Mouse (Mus musculus) midbrain, embryonic 12.5 days (tissue): ENCODE measurements around the gene Xrcc1. TPM values are rescaled to one million over a fixed set of nuclear protein-coding genes. Genes with fewer than 3 reads are reported as not detected.

Experiments used
- ATAC-seq: fragments of 200-750 bp; cut with Nextera tagmentation; 2 replicates; pipeline ENCODE4 v1.8.0; 2017; ENCODE audit warnings: low read depth, moderate TSS enrichment, moderate library complexity; ENCODE audit not compliant: low FRiP score
- H3K27ac ChIP-seq: fragments of 300-500 bp; sonication (generic); replicated peaks from 2 replicates; pipeline ENCODE4 v1.5.1; 2016; ENCODE audit warnings: mild to moderate bottlenecking
- H3K27me3 ChIP-seq: fragments of 300-500 bp; sonication (generic); 2 replicates; pipeline ENCODE4 v1.6.1; 2016; ENCODE audit warnings: mild to moderate bottlenecking
- H3K36me3 ChIP-seq: fragments of 300-500 bp; sonication (generic); 2 replicates; pipeline ENCODE4 v1.6.1; 2016
- H3K4me1 ChIP-seq: fragments of 300-500 bp; sonication (generic); 2 replicates; pipeline ENCODE4 v1.6.1; 2016
- H3K4me2 ChIP-seq: fragments of 300-500 bp; sonication (generic); replicated peaks from 2 replicates; pipeline ENCODE4 v1.6.1; 2016; ENCODE audit warnings: mild to moderate bottlenecking, moderate library complexity
- H3K4me3 ChIP-seq: fragments of 300-500 bp; sonication (generic); 2 replicates; pipeline ENCODE4 v1.5.1; 2016; ENCODE audit warnings: mild to moderate bottlenecking
- H3K9ac ChIP-seq: fragments of 300-500 bp; sonication (generic); replicated peaks from 2 replicates; pipeline ENCODE4 v1.6.1; 2016; ENCODE audit warnings: mild to moderate bottlenecking, moderate library complexity
- H3K9me3 ChIP-seq: fragments of 300-500 bp; sonication (generic); 2 replicates; pipeline ENCODE4 v1.6.1; 2016; ENCODE audit warnings: mild to moderate bottlenecking
- WGBS: fragments of 180-500 bp; shearing (Covaris S2); methylation state at CpG from one replicate; pipeline ENCODE4 v1.1.7; 2016; 5-methylcytosine and 5-hydroxymethylcytosine counted together
- polyA plus RNA-seq: library from polyadenylated mRNA; unstranded; fragments of >200 nt; fragmentation: Nextera tagmentation; extraction: Ambion mirVana; gene quantifications from 2 replicates; pipeline ENCODE4 v1.2.1, GENCODE M21; 2016

The Xrcc1 gene
- polyA plus RNA-seq, 1 experiment from 2014 or later: 101 TPM

DNA sequence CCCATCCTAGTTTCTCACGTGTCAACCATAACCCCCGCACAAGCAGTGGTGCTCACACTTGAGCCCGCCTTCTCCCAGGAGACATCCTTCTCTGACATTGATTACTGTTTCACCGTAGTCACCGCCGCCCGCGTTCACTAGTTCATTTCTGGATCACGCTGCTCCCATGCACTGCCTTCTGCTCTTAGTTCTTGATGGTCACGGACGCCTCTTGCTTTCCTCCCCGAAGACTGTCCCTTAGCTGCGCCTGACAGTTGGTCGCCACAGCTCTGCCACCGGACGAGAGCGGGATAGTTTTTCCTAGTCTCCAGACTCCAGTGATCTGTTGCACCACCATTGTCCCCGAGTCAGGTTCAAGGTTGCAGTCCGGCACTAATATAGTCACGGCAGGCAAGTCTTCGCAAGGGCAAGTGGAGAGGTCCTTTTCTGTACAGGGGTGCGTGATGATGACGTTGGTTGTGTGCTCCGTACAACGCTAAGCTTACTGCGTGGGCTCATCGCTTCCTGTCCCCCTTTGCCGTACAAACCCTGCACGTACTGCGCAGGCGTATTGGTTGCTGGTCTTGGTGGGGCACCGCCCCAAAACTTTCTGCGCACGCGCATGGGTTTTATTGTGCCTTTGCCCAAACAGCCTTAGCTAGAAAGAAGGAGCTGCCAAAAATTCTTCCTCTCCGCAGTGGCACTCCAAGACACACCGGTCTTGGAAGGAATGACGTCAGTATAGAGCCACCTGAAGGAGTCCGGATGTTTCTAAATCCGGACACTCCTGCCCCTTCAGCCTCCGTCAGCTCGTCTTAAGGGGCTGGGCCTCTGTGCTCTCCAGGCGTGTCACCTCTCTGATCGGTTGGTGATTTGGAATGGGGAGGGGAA is 15.8 kb upstream of the Xrcc1 start, which contains the start of gene Irgq:
Gene Irgq, plus strand, starts transcription at position 628 of the 870 bp plus-strand sequence.
- H3K4me1 ChIP-seq: peaks cover 40% of the 10 kb centered on the region
- WGBS: under 1% methylated on average over 44 of the region's 44 CpGs
- H3K4me2 ChIP-seq: peak within 1 kb of the TSS; percentile 73
- ATAC-seq: peak; percentile 92
- H3K9me3 ChIP-seq: no peaks in the 10 kb centered on the region
- H3K9ac ChIP-seq: peak within 1 kb of the TSS; percentile 88
- peaks cover 23% of the 10 kb centered on the region for H3K36me3 ChIP-seq
- H3K4me3 ChIP-seq: peak within 1 kb of the TSS; percentile 67
- H3K27me3 ChIP-seq: peaks cover 25% of the 10 kb centered on the region
- H3K27ac ChIP-seq: peak within 1 kb of the TSS; percentile 82

GRCm38 (mm10) chr7:24531211-24531971 is 14.7 kb upstream of the Xrcc1 start:
- Histone ChIP-seq H3K4me3 (peak overlapping the region; percentile 67), H3K27me3 (peaks cover 25% of the 10 kb centered on the region), H3K27ac (peak overlapping the region; percentile 82), H3K4me1 (peaks cover 40% of the 10 kb centered on the region), H3K9ac (peak overlapping the region; percentile 88), H3K9me3 (no peaks in the 10 kb centered on the region), H3K4me2 (peak overlapping the region; percentile 73), H3K36me3 (peaks cover 33% of the 10 kb centered on the region)
- ATAC-seq: peak; percentile 67
- 1% methylated on average over 43 of the region's 43 CpGs for WGBS

DNA sequence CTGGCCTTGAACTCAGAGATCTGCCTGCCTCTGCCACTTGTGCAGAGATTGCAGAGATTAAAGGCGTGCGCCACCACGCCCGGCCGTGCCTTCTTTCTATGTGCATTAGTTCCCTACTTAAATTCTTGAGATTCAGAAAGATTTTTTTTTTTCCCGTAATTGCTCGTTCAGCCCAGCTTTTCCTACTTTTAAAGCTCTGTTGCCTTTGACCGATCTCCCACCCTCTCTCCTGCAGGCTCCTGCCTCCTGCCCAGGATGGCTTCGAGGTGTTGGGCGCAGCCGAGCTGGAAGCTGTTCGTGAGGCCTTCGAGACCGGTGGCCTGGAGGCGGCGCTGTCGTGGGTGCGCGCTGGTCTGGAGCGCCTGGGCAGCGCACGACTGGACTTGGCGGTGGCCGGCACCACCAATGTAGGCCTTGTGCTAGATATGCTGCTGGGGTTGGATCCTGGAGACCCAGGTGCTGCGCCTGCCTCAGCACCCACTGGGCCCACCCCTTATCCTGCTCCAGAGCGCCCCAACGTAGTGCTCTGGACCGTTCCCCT is 13.0 kb upstream of the Xrcc1 start:
- no peak overlapping the region for H3K27ac ChIP-seq
- 53% methylated on average over 28 of the region's 28 CpGs for whole genome bisulfite sequencing
- peaks cover 25% of the 10 kb centered on the region for H3K27me3 ChIP-seq
- H3K4me2 ChIP-seq: peak overlapping the region; percentile 34; the same call in 1 of the 2 replicates
- peak overlapping the region; percentile 22; the same call in 1 of the 2 replicates for H3K4me3 ChIP-seq
- H3K9ac ChIP-seq: peak overlapping the region; percentile 39; the same call in 1 of the 2 replicates
- no peak for ATAC-seq
- H3K4me1 ChIP-seq: peaks cover 41% of the 10 kb centered on the region
- no peaks in the 10 kb centered on the region for H3K9me3 ChIP-seq
- peaks cover 37% of the 10 kb centered on the region for H3K36me3 ChIP-seq

GRCm38 (mm10) chr7:24533806-24534205 is 12.3 kb upstream of the Xrcc1 start:
- 16% methylated on average over 42 of the region's 42 CpGs for WGBS
- H3K4me3 ChIP-seq: peak overlapping the region; percentile 22
- H3K9me3 ChIP-seq: no peaks in the 10 kb centered on the region
- H3K9ac ChIP-seq: peak overlapping the region; percentile 39; the same call in 1 of the 2 replicates
- no peak overlapping the region for H3K27ac ChIP-seq
- H3K4me1 ChIP-seq: peaks cover 43% of the 10 kb centered on the region
- H3K4me2 ChIP-seq: peak overlapping the region; percentile 34
- no peak for ATAC-seq
- peaks cover 25% of the 10 kb centered on the region for H3K27me3 ChIP-seq
- peaks cover 37% of the 10 kb centered on the region for H3K36me3 ChIP-seq

DNA sequence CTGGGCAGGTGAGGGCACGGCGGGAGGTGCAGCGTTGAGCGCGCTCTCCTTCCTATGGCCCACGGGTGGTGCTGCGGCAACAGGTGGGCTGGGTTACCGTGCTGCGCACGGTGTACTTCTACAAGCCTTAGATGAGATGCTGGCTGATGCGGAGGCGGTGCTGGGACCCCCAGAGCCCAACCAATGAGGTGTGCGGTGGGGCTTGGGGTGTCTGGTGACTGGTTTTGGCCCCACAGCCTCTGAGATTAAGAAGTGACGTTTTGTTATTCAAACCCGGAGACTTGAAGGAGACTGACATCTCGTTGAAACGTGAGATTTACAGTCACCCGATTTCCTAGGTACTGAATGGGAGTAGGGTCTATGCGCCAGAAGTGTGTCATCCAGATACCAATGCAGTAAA is 11.8 kb upstream of the Xrcc1 start:
- Histone ChIP-seq H3K27ac (no peak overlapping the region), H3K4me2 (peak overlapping the region; percentile 34), H3K4me1 (peaks cover 41% of the 10 kb centered on the region), H3K9me3 (no peaks in the 10 kb centered on the region), H3K4me3 (peak overlapping the region; percentile 22), H3K27me3 (peaks cover 25% of the 10 kb centered on the region), H3K36me3 (peaks cover 37% of the 10 kb centered on the region), H3K9ac (0 out of 2 replicates have a peak overlapping the region, but pooled peaks have one; percentile 39)
- no peak for ATAC-seq
- 22% methylated on average over 19 of the region's 19 CpGs for WGBS

DNA sequence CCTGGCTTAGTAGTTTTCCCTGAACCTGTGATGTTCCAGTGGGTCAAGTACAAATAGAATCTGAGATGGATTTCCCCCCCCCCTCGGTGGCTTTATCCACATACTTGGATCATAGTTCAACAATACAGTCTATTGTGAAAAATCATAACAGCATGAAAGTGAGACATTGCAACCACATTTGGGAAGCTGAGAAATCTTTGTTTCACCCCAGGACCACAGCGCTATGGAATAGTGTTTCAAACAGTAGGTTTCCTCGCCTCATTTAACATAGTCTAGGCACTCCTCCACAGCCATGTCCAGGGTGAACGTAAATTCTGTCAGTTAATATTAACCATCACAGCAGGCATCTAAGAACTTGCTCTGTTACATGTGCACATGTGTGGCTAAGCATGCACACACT is 9.0 kb upstream of the Xrcc1 start:
- Histone ChIP-seq H3K27me3 (peaks cover 22% of the 10 kb centered on the region), H3K27ac (no peak overlapping the region), H3K4me3 (no peak overlapping the region), H3K4me1 (peaks cover 26% of the 10 kb centered on the region), H3K9me3 (no peaks in the 10 kb centered on the region), H3K9ac (no peak overlapping the region), H3K4me2 (no peak overlapping the region), H3K36me3 (peaks cover 37% of the 10 kb centered on the region)
- 81% methylated on average over 4 of the region's 4 CpGs for WGBS
- no peak for ATAC-seq

- H3K9me3 ChIP-seq: no peaks in the 10 kb centered on the region
- ATAC-seq: no peak
- H3K36me3 ChIP-seq: peaks cover 37% of the 10 kb centered on the region
- 77% methylated on average over 5 of the region's 5 CpGs for WGBS
- no peak overlapping the region for H3K9ac ChIP-seq
- H3K4me2 ChIP-seq: no peak overlapping the region
- peaks cover 18% of the 10 kb centered on the region for H3K27me3 ChIP-seq
- H3K27ac ChIP-seq: no peak overlapping the region
- H3K4me1 ChIP-seq: peaks cover 21% of the 10 kb centered on the region
- H3K4me3 ChIP-seq: no peak overlapping the region
These were observed 8.5 kb upstream of the Xrcc1 start for GRCm38 (mm10) chr7:24537591-24537990.

GRCm38 (mm10) chr7:24538154-24538553 is 7.9 kb upstream of the Xrcc1 start:
- WGBS: 52% methylated on average over 5 of the region's 5 CpGs
- Histone ChIP-seq H3K27ac (no peak overlapping the region), H3K9me3 (no peaks in the 10 kb centered on the region), H3K27me3 (peaks cover 14% of the 10 kb centered on the region), H3K4me3 (no peak overlapping the region), H3K4me1 (peaks cover 18% of the 10 kb centered on the region), H3K4me2 (no peak overlapping the region), H3K36me3 (peaks cover 34% of the 10 kb centered on the region), H3K9ac (no peak overlapping the region)
- no peak for ATAC-seq

DNA sequence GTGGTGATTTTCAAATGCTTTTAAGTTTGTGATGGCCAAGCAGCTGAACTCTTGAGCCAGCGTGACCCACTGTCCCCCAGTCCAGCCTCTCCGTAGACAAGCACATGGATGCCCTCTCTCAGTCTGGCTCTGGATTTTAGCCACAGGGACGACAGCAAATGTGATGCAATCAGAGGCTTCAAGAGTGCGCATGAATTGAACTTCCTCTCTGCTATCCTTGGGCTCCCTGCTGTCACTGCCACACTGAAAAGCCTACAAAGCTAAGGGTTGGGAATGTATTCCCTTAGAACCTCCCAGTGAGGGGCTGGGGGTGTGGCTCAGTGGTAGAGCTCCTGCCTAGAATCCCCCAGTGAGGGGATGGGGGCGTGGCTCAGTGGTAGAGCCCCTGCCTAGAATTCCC is 7.4 kb upstream of the Xrcc1 start:
- 82% methylated on average over 5 of the region's 5 CpGs for WGBS
- Histone ChIP-seq H3K36me3 (peaks cover 29% of the 10 kb centered on the region), H3K9ac (no peak overlapping the region), H3K27me3 (peaks cover 9% of the 10 kb centered on the region), H3K4me1 (peaks cover 12% of the 10 kb centered on the region), H3K4me2 (no peak overlapping the region), H3K9me3 (no peaks in the 10 kb centered on the region), H3K27ac (no peak overlapping the region), H3K4me3 (no peak overlapping the region)
- ATAC-seq: no peak

- WGBS: 88% methylated on average over 4 of the region's 4 CpGs
- no peaks in the 10 kb centered on the region for H3K27me3 ChIP-seq
- no peak overlapping the region for H3K4me3 ChIP-seq
- H3K27ac ChIP-seq: no peak overlapping the region
- H3K9ac ChIP-seq: no peak overlapping the region
- no peak for ATAC-seq
- 0 out of 2 replicates have a peak, but pooled peaks cover 3% of the 10 kb centered on the region for H3K4me1 ChIP-seq
- H3K36me3 ChIP-seq: peaks cover 20% of the 10 kb centered on the region
- H3K9me3 ChIP-seq: no peaks in the 10 kb centered on the region
- no peak overlapping the region for H3K4me2 ChIP-seq
These were observed 6.4 kb upstream of the Xrcc1 start for GRCm38 (mm10) chr7:24539686-24540085.

- H3K9me3 ChIP-seq: no peaks in the 10 kb centered on the region
- H3K27ac ChIP-seq: no peak overlapping the region
- 78% methylated on average over 2 of the region's 2 CpGs for WGBS
- no peak for ATAC-seq
- no peak overlapping the region for H3K9ac ChIP-seq
- H3K36me3 ChIP-seq: peaks cover 13% of the 10 kb centered on the region
- no peak overlapping the region for H3K4me3 ChIP-seq
- H3K4me2 ChIP-seq: no peak overlapping the region
- H3K4me1 ChIP-seq: peaks cover 17% of the 10 kb centered on the region
- no peaks in the 10 kb centered on the region for H3K27me3 ChIP-seq
These were observed 1.6 kb upstream of the Xrcc1 start for GRCm38 (mm10) chr7:24544506-24544905.
